Comparison of ENCODE assay signal across 25 mouse cellular contexts in the genomic region with DNA sequence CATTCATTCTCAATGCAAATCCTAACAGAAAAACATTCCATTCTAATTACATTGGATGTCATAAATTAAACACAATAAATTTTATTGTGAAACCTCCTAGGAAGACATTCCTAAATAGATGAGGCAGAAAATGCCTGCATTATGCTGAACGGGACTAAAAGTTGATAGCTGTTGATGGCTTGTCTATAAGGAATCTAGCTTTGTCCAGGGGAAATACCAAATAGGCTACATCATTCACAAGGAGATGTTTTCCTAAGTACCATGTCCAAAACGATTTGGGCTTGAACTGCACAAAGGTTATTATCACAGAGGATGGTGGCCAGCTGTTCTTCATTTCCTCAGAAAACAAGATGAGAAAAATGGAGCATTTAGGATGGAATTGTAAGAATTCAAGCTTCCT.
DNase-seq lines count a peak whose midpoint lies in the region; ATAC-seq and TF ChIP-seq lines count a peak whose summit lies in the region.
"Had no signal": no experiment of that assay in that cellular context is flagged by ENCODE, and none has a peak within 500 bp of the region (broad histone marks: within the 10 kb centered on the region; RNA-seq: fewer than 3 reads in every experiment).

No protein-coding gene starts in this region.

- WGBS in limb, embryonic 14.5 days, result 11% methylated on average over 2 of the region's 2 CpGs
- WGBS in limb, embryonic 10.5 days, result 66% methylated on average over 2 of the region's 2 CpGs

- no peak overlapping the region for H3K4me2 ChIP-seq in limb, embryonic 14.5 days (replicated peaks; ENCODE audit: low read depth, low read length, severe bottlenecking)
- peak overlapping the region; percentile 20 for H3K4me2 ChIP-seq in myocyte (ENCODE audit: low read depth)
- H3K4me2 ChIP-seq: forebrain, embryonic 12.5 days; heart, embryonic 11.5 days; hindbrain, embryonic 12.5 days; limb, embryonic 15.5 days; lung, embryonic 14.5 days; midbrain, embryonic 15.5 days; neural tube, embryonic 13.5 days had no signal

- DNase-seq in heart, adult 11 months, result peak; percentile 62
- no peak for DNase-seq in heart, postnatal 4 days
- DNase-seq in limb, embryonic 14.5 days (ENCODE audit: low spot score), result peak; percentile 51
- no peak for DNase-seq in limb, embryonic 10.5 days (ENCODE audit: low spot score)
- peak; percentile 71 for DNase-seq in embryo, embryonic 10.5 days (ENCODE audit: low spot score)
- no peak for DNase-seq in cerebellum, adult 9-11 months
- DNase-seq in retina, postnatal 1 day, result no peak
- DNase-seq: adrenal gland, postnatal 36 days; B cell, adult 2 months; cerebellum, postnatal 10 days; gastrocnemius, adult 2 months; kidney, adult 18-20 months; kidney, postnatal 4 days; lung, embryonic 14.5 days; lung, postnatal 36 days; thymus, postnatal 36 days had no signal

- H3K9ac ChIP-seq in limb, embryonic 14.5 days (ENCODE audit: low read depth, low read length, severe bottlenecking), result no peak overlapping the region
- H3K9ac ChIP-seq: forebrain, embryonic 12.5 days; hindbrain, embryonic 12.5 days; limb, embryonic 15.5 days; liver, embryonic 14.5 days; lung, embryonic 14.5 days; midbrain, embryonic 15.5 days; neural tube, embryonic 13.5 days had no signal

- TF ChIP-seq POLR2A in limb, embryonic 14.5 days (IDR thresholded peaks at IDR 0.05; ENCODE audit: borderline replicate concordance, extremely low read depth, insufficient read depth, insufficient read length), result no peak
- TF ChIP-seq POLR2A in myocyte (IDR thresholded peaks at IDR 0.05; ENCODE audit: insufficient read length, low read depth), result no peak

- H3K79me2 ChIP-seq in myocyte (ENCODE audit: control insufficient read depth, insufficient read depth), result no peaks in the 10 kb centered on the region

- H3K36me3 ChIP-seq in limb, embryonic 14.5 days (ENCODE audit: control insufficient read depth, insufficient read depth, low read length), result no peaks in the 10 kb centered on the region
- no peaks in the 10 kb centered on the region for H3K36me3 ChIP-seq in limb, embryonic 10.5 days
- no peaks in the 10 kb centered on the region for H3K36me3 ChIP-seq in myocyte (ENCODE audit: control insufficient read depth, insufficient read depth)
- H3K36me3 ChIP-seq: forebrain, embryonic 12.5 days; hindbrain, embryonic 12.5 days; limb, embryonic 15.5 days; midbrain, embryonic 15.5 days; neural tube, embryonic 13.5 days had no signal

- H3K9me3 ChIP-seq in limb, embryonic 14.5 days (ENCODE audit: control insufficient read depth, low read length), result no peaks in the 10 kb centered on the region
- H3K9me3 ChIP-seq in limb, embryonic 10.5 days (replicated peaks), result no peaks in the 10 kb centered on the region
- H3K9me3 ChIP-seq: forebrain, embryonic 12.5 days; hindbrain, embryonic 12.5 days; limb, embryonic 15.5 days; megakaryocyte, embryonic 14.5 days; midbrain, embryonic 15.5 days; neural tube, embryonic 13.5 days had no signal

- peak; percentile 67; the same call in 1 of the 2 replicates for ATAC-seq in limb, embryonic 14.5 days (ENCODE audit: low FRiP score, low read depth)
- ATAC-seq: midbrain, embryonic 15.5 days had no signal

- H3K4me1 ChIP-seq in limb, embryonic 14.5 days (ENCODE audit: control insufficient read depth, insufficient read depth, low read length), result peaks cover 2% of the 10 kb centered on the region; the same call in 1 of the 2 replicates
- peaks cover 7% of the 10 kb centered on the region for H3K4me1 ChIP-seq in limb, embryonic 10.5 days
- H3K4me1 ChIP-seq: limb, embryonic 15.5 days; megakaryocyte, embryonic 14.5 days; midbrain, embryonic 15.5 days had no signal

- H3K27ac ChIP-seq in limb, embryonic 14.5 days (replicated peaks; ENCODE audit: low read depth, low read length), result no peak overlapping the region
- no peak overlapping the region for H3K27ac ChIP-seq in limb, embryonic 10.5 days
- H3K27ac ChIP-seq: forebrain, embryonic 12.5 days; hindbrain, embryonic 12.5 days; limb, embryonic 15.5 days; liver, embryonic 14.5 days; midbrain, embryonic 15.5 days; neural tube, embryonic 13.5 days had no signal

- H3K4me3 ChIP-seq in limb, embryonic 14.5 days (replicated peaks; ENCODE audit: low read length), result no peak overlapping the region
- H3K4me3 ChIP-seq in limb, embryonic 10.5 days, result no peak overlapping the region
- H3K4me3 ChIP-seq in myocyte, result no peak overlapping the region
- H3K4me3 ChIP-seq: forebrain, embryonic 12.5 days; gastrocnemius, adult 2 months; hindbrain, embryonic 12.5 days; limb, embryonic 15.5 days; megakaryocyte, embryonic 14.5 days; midbrain, embryonic 15.5 days; neural tube, embryonic 13.5 days had no signal

- H3ac ChIP-seq in myocyte (ENCODE audit: control insufficient read depth, insufficient read length), result no peak overlapping the region

- H3K27me3 ChIP-seq in limb, embryonic 14.5 days (ENCODE audit: control insufficient read depth, insufficient read depth, low read length), result no peaks in the 10 kb centered on the region
- no peaks in the 10 kb centered on the region for H3K27me3 ChIP-seq in limb, embryonic 10.5 days (ENCODE audit: low read depth, poor library complexity, severe bottlenecking)
- H3K27me3 ChIP-seq in myocyte (ENCODE audit: control insufficient read depth, insufficient read depth, insufficient read length), result no peaks in the 10 kb centered on the region
- H3K27me3 ChIP-seq: forebrain, embryonic 12.5 days; hindbrain, embryonic 12.5 days; limb, embryonic 15.5 days; megakaryocyte, embryonic 14.5 days; midbrain, embryonic 15.5 days; neural tube, embryonic 13.5 days had no signal

TF ChIP-seq in myocyte, 11 proteins besides CTCF, POLR2A, EP300 and RAD21:
- TF ChIP-seq CEBPB (IDR thresholded peaks at IDR 0.05; ENCODE audit: insufficient read depth, poor library complexity, severe bottlenecking), result peak; percentile 46; the same call in 1 of the 2 replicates
- no peak for TF ChIP-seq REST (IDR thresholded peaks at IDR 0.05; ENCODE audit: insufficient read depth, insufficient read length)

Comparison
In these comparisons a context has a peak if more than half of its experiments do, and no peak if none do; other contexts are left out.
1. DNase-seq: peak in heart, adult 11 months (single experiment), limb, embryonic 14.5 days (single experiment) and embryo, embryonic 10.5 days (single experiment); none in heart, postnatal 4 days (single experiment), limb, embryonic 10.5 days (single experiment), cerebellum, adult 9-11 months (single experiment) and retina, postnatal 1 day (single experiment).